Mouse (Mus musculus): ENCODE measurements around the gene Myo1g.

Myo1g gene

DNA sequence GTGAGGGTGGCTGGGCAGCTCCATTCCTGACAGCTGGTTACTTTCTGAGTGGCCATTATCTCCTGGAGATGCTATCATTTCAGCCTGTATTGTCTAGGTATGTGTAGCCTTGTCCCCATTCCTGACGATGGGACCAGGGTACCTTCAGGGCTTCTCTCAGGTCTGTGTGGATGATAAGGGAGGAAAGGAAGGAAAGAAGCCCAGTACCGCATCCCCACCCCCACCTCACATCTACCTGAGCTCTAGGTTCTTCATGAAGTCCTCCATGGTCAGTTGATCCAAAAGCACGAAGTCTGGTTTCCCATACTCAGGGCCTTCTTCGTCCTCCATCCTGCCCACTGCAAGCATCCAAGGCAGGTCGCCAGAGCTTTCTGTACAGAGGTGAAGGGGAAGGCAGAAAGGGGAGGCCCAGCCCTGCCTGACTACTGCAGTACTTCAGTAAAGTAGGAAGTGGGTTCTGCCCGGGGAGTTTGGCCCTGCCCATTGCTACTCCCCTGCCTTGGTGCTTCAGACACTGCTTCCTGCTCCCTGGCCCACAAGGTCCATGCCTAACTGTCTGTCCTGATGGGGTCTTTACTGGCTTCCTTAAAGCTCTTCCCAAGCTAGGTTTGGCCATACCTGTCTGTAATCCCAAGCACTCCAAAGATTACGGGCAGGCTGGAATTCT lies at the start of gene Myo1g:
Gene Myo1g, minus strand, starts transcription at position 459 of the 667 bp plus-strand sequence.
- DNase-seq = no peak

- DNase-seq = no peak
Measured at GRCm38 (mm10) chr11:6569410-6569777, 48.6 kb upstream of the Myo1g start.

GRCm38 (mm10) chr11:6568584-6569409 lies 48.0 kb upstream of the Myo1g start:
- DNase-seq = peak; percentile 70 to 71

- DNase-seq = no peak
Measured at GRCm38 (mm10) chr11:6567951-6568350, 47.2 kb upstream of the Myo1g start.

- no peak for DNase-seq
Measured at GRCm38 (mm10) chr11:6566496-6566895, 45.7 kb upstream of the Myo1g start.

DNA sequence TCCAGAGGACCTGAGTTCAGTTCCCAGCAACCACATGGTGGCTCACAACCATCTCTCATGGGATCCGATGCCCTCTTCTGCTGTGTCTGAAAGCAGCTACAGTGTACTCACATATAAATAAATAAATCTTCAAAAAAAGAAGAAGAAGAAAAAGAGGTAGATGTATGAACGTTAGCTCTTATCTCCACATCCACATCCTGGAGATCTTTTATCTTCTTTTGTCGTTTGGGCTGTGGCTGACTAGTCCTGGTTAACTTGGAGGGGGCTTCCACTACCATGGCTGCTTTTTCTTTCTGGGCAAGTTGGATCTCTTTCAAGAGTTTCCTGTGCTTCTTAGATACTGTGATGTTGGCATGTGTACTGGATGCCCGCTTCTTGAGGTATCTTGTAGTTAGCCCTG lies 42.4 kb upstream of the Myo1g start:
- DNase-seq = no peak

GRCm38 (mm10) chr11:6562359-6562758 lies 41.6 kb upstream of the Myo1g start:
- no peak for DNase-seq

GRCm38 (mm10) chr11:6561474-6561873 lies 40.7 kb upstream of the Myo1g start:
- no peak for DNase-seq

DNA sequence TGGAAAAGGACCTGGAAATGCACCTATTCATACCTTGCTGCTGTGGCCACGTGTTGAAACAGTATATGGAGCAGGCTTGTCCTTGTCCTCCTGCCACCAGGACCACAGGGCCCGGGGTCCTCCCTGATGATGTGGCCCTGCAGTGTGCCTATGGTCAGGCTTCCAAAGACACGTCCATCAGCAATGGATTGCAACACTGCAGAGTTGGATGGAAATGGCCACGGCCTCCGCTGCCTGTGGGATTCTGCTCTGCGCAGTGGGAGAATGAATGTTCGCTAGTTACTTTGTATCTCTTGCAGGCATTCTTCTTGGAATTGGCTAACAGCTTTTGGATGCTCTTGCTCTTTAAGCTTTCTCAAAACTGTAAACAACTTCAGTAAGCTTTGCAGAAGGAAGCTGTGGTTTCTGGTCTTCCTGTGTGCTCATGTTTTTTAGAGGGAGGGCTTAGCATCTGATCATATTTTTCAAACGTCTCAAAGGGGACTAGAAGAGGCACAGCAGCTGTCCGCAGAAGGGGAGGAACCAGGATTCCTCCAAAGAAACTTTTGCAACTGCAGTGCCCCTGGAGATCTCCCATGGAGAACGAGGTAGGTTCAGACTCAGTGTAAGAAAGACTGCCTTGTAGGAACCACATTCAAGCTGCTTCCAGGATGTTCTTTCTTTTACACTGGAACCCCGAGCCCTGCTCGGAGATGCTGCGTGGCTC lies 40.0 kb upstream of the Myo1g start:
- no peak for DNase-seq

GRCm38 (mm10) chr11:6559996-6560395 lies 39.2 kb upstream of the Myo1g start:
- DNase-seq = no peak

DNA sequence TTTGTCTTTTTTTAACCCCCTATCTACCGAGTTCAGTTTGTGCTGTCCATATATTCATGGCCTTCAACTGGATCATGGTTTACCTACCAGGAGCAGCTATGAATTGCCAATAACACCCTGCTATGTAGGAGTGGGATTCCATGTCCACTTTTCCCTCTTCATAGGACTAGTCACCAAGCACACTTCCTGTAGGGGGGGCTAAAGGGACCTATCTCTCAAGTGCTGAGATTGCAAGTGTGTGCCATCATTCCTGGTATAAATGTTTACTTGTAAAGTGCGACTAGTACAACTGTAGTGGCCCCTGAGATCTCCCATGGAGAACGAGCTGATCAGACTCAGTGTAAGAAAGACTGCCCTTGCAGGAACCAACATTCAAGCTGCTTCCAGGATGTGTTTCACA lies 37.5 kb upstream of the Myo1g start:
- DNase-seq = no peak

GRCm38 (mm10) chr11:6550201-6550600 lies 29.4 kb upstream of the Myo1g start:
- no peak for DNase-seq

GRCm38 (mm10) chr11:6549770-6550169 lies 29.0 kb upstream of the Myo1g start:
- no peak for DNase-seq

DNA sequence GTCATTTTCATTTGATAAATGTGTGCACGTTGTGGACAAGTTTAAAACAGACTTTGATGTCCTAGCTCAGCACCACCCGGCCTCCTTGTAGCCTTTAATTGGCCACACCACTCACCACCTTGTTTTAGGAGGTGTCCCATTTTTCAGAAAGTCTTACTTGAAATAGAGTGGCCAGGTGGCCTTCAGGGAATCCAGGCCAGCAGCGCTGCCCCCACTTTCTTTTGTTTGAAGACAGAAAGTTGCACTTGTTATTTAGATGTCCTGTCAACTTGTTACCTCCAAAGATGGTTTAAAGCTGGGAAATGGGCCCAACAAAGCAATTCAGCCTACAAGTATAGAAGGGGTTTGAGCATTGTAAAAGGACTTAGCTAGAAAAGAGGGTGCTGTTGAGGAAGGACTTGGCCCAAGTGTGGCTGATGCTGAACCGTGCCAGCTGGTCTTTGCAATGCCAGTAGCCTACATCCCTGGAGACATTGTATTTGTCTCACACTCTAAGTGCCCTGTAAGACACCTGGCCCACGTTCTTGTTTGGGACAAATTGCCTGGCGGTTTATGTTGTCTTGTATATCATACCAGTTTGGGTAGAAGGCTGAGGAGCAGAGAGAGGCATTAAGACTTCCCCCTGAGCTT lies 27.0 kb upstream of the Myo1g start:
- peak; percentile 29 to 46 for DNase-seq

DNA sequence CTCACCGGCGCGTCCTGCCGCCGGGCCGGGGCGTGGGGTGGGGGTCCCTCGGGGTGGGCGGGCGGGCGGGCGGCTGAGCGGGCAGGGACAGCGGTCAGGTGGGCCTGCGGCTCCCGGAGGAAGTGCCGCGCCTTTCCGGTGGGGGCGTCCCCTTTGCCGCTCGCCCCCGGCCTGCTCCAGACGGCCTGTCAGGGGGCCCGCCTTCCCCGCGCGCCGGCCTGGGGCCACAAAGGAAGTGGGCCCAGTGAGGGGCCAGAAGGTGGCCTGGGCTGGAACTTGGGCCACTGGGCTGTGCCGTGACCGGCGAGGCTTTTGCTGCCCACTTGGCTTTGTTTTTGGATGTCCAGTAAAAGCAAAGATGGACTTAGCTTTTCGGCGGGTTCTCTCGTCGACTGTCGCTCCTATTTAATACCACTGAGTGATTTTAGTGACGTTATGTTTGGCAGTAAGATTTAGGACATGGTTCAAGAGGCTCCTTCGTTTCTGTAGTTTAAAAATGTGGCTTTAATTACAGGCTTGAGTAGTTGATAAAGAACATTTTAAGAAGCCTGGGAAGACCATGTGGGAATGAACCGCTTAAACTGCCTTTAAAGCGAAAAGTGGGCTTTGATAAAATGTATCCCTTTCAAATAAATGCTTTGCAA lies 26.4 kb upstream of the Myo1g start:
- DNase-seq = peak; percentile 71 to 75

GRCm38 (mm10) chr11:6546205-6547013 lies 25.6 kb upstream of the Myo1g start, which contains the start of gene Ccm2:
Ccm2 (plus strand) TSS chr11:6546887.
- peak; percentile 99 to 100 for DNase-seq

GRCm38 (mm10) chr11:6545857-6546192 lies 25.1 kb upstream of the Myo1g start:
- no peak for DNase-seq

- DNase-seq = no peak
Measured at GRCm38 (mm10) chr11:6545186-6545856, 24.6 kb upstream of the Myo1g start.

DNA sequence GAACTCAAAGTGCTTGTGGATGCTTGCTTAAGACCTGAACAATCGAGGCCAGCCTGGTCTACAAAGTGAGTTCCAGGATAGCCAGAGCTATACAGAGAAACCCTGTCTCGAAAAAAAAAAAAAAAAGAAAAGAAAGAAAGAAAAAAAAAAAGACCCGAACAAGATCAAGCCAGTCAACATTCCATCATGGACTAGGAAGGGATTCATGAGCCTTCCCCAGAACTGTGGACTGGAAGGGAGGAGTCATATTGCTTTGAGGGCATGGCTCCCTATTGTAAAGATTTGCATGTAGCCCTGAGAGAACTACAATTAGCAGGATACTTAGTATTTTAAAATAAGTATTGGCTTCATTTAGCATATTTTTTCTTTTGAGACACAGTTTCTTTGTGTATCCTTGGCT lies 23.9 kb upstream of the Myo1g start:
- no peak for DNase-seq

- no peak for DNase-seq
Measured at GRCm38 (mm10) chr11:6530746-6531145, 10.0 kb upstream of the Myo1g start.

DNA sequence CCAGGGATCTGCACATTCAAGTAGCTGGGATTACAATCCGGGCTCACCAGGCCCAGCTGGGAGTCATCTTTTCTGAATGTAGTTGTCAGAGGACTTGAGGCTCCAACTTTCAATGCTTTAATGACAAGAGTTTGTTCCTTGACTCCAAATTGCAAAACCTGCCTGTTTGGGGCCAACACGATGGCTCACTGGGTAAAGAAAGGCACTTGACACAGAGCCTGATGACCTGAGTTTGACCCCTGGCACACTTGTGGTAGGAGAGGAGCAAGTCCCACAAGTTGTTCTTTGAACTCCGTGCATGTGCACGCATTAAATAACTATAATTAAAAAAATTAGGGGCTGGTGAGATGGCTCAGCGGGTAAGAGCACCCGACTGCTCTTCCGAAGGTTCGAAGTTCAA lies 9.2 kb upstream of the Myo1g start:
- no peak for DNase-seq
